Mouse (Mus musculus) A20 (cell line): Measurements from ENCODE around the gene Wdr46.
"Not testable (repeated sequence)": the region's sequence is repeated elsewhere in the genome, so short reads cannot be mapped to it uniquely, and the experiment has no call there.

Experiments
- DNase-seq: peaks from one replicate; pipeline ENCODE4 v3.0.0-alpha.2; 2011; ENCODE audit warnings: low read depth, low spot score

Gene Wdr46

GRCm38 (mm10) chr17:33952015-33952414, 11.6 kb downstream of the Wdr46 start:
- DNase-seq, result not testable (repeated sequence)

GRCm38 (mm10) chr17:33952879-33953278, 12.4 kb downstream of the Wdr46 start:
- no peak for DNase-seq

- no peak for DNase-seq
Observed at GRCm38 (mm10) chr17:33953310-33953709, 12.8 kb downstream of the Wdr46 start.

- no peak for DNase-seq
Observed at GRCm38 (mm10) chr17:33953961-33954565, 13.6 kb downstream of the Wdr46 start.

- DNase-seq, result no peak
Observed at GRCm38 (mm10) chr17:33954646-33955554, 14.4 kb downstream of the Wdr46 start.

GRCm38 (mm10) chr17:33955555-33956214, 15.2 kb downstream of the Wdr46 start, which contains the start of the genes Vps52 and Rps18:
TSS of gene Vps52 (plus strand) at chr17:33955812.
TSS of gene Rps18 (minus strand) at chr17:33956001.
- DNase-seq, result peak; percentile 98

- DNase-seq, result no peak
Observed at GRCm38 (mm10) chr17:33956336-33956735, 15.9 kb downstream of the Wdr46 start.

- DNase-seq, result no peak
Observed at GRCm38 (mm10) chr17:33957493-33957892, 17.0 kb downstream of the Wdr46 start.

- no peak for DNase-seq
Observed at GRCm38 (mm10) chr17:33958451-33958850, 18.0 kb downstream of the Wdr46 start.

- no peak for DNase-seq
Observed at GRCm38 (mm10) chr17:33959135-33959534, 18.7 kb downstream of the Wdr46 start.

GRCm38 (mm10) chr17:33959948-33960347, 19.5 kb downstream of the Wdr46 start:
- no peak for DNase-seq

- DNase-seq, result no peak
Observed at GRCm38 (mm10) chr17:33962876-33963275, 22.4 kb downstream of the Wdr46 start.

GRCm38 (mm10) chr17:33965082-33965845, 24.8 kb downstream of the Wdr46 start:
- DNase-seq, result no peak

GRCm38 (mm10) chr17:33965846-33966550, 25.5 kb downstream of the Wdr46 start:
- DNase-seq, result no peak

GRCm38 (mm10) chr17:33968489-33968888, 28.0 kb downstream of the Wdr46 start:
- DNase-seq, result peak; percentile 70

GRCm38 (mm10) chr17:33968927-33969326, 28.5 kb downstream of the Wdr46 start:
- peak; percentile 86 for DNase-seq

GRCm38 (mm10) chr17:33969394-33969793, 28.9 kb downstream of the Wdr46 start:
- peak; percentile 34 for DNase-seq

- DNase-seq, result peak; percentile 49
Observed at GRCm38 (mm10) chr17:33972691-33973090, 32.2 kb downstream of the Wdr46 start.

- DNase-seq, result no peak
Observed at GRCm38 (mm10) chr17:33973572-33973971, 33.1 kb downstream of the Wdr46 start.

- DNase-seq, result peak; percentile 31
Observed at GRCm38 (mm10) chr17:33977861-33978557, 37.5 kb downstream of the Wdr46 start.
